Mouse (Mus musculus) adrenal gland, adult 8-10 months (tissue): ENCODE measurements around the gene Ddit4l. TPM values are rescaled to one million over a fixed set of nuclear protein-coding genes. Genes with fewer than 3 reads are reported as not detected.
"Not testable (repeated sequence)": the region's sequence is repeated elsewhere in the genome, so short reads cannot be mapped to it uniquely, and the experiment has no call there.

Experiments used
- DNase-seq: peaks from one replicate; pipeline ENCODE4 v3.0.0; 2022
- total RNA-seq, 4 experiments: library from RNA; stranded (reverse); gene quantifications; 2 replicates each; pipeline ENCODE4 v1.2.4; 2022

The Ddit4l gene
- 1 to 10 TPM; 1.1 to 2.0 (median 1.5) TPM for total RNA-seq

GRCm38 (mm10) chr3:137621312-137621711, at the start of gene Ddit4l:
Gene Ddit4l (plus strand): TSS chr3:137621612.
- DNase-seq: not testable (repeated sequence)

GRCm38 (mm10) chr3:137576146-137576545, 45.3 kb upstream of the Ddit4l start:
- DNase-seq: no peak

GRCm38 (mm10) chr3:137586376-137586969, 34.9 kb upstream of the Ddit4l start:
- DNase-seq: no peak

DNA sequence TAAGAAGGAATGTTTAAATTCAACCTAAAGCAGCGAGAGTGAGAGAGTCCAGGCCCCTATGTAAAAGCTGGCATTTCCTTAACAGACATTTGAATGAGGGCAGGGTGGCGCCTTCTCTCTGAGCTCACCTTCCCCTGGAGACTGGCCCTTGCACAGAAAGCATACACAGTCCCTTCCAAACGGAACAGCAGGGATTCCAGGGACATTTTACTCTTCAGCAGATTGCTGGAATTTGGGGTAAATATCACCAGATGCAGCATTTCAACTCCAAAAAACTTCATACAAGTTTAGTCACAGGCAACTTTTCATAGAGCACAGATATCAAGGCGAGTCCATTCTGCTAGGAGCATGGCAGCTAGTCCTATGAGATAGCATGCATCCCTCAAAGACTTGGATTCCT, 31.6 kb upstream of the Ddit4l start:
- no peak for DNase-seq

DNA sequence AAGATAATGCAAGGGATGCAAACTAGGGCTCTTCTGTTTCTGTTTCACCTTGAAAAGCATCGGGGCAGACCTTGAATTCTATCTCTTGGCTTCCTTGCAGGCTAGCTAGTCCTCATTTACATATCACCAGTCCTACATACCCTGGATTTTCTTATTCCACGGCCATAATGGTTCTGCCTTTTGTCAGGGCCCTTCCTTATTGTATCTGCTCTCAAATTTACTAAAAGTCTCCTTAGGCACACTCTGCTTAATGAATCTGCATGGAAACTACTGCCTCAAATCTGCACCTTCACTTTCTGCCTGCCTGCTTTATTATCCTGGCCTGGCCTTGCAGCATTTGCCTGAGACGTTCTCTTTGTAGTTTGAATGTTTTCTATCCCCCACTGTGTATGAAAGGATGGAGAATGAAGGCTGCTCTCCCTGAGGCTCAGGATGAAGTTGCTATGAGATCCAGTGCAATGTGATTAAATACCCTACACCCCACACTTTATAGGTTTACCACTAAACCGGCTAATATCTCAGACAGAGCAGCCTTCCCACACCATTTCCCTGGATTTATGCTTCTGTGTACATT, 27.0 kb upstream of the Ddit4l start:
- DNase-seq: no peak

DNA sequence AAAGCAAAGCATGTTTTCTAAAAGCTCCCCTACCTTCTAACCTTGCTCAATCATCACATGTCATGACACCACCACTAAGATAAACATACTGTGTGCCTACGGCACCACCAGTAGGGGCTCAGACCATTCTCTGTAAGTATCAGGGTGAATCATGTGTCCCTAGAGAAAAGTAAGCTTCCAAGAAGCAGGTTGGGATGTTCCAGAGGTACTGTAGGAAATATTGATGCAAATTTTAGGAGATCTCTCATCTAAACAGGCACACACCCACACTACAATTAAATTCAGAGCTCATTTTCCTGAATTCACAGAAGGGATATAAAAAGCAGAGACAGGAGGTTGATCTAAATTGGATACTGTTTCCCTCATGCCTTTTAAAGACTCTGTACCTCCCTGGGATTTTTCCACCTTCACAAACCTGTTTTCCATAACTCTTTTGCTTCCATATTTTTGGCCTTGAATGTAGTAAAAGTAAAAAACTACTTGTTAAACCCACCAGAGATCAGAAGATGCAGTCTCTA, 12.4 kb upstream of the Ddit4l start:
- no peak for DNase-seq

- DNase-seq: no peak
These were observed 10.8 kb upstream of the Ddit4l start for GRCm38 (mm10) chr3:137610457-137611109.

DNA sequence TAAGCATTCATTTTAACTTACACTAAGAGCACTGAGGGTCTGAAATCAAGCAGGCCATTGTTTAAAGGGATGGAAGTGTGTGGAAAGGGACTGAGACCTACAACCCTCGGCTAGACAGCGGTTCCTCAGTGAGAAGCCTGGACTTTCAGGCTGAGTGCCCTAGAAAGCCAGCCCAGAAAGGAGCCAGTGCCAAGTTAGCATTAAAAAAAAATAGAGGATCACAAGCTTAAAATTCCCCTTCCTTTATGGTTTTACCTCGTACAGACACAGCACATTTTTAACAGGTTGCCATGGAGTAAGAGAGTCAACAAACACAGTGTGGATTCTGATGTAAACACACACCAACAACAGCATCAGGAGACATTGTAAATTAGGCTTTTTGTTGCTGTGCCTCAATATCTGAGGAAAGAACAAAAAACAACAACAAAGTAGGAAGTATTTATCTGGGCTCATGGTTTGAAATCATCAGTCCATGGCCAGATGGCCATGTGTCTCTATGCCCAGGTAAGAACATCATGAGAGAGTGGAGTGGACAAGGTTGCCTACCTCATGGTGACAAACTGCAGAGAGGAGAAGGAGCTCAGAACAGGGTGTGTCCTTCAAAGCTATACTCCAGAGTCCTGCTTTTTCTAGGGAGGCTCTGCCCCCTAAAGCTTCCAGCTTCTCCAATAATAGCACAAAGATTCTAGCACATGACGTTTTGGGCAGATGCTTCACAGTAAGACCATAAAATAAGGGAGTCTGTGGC, 10.1 kb upstream of the Ddit4l start:
- DNase-seq: no peak

DNA sequence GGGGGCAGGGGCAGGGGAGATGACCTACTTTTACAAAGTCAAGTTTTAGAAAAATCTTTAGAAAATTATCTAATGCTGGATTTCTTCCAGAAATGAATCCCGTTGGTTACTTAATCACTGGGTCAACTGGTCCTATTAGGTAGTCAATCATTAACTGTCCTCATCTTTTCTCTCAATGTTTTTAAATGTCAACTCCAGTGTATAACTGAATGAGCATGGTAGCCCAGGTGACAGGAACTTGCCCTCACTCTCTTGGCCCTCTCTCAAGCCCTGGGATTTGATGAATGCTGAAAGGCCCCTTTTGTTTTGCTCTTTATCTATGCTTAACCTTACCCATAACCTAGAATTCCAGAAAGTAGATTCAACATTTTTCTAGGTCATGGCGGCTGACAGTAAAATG, 9.4 kb upstream of the Ddit4l start:
- no peak for DNase-seq

- no peak for DNase-seq
These were observed 872 bp upstream of the Ddit4l start for GRCm38 (mm10) chr3:137620540-137620939.

DNA sequence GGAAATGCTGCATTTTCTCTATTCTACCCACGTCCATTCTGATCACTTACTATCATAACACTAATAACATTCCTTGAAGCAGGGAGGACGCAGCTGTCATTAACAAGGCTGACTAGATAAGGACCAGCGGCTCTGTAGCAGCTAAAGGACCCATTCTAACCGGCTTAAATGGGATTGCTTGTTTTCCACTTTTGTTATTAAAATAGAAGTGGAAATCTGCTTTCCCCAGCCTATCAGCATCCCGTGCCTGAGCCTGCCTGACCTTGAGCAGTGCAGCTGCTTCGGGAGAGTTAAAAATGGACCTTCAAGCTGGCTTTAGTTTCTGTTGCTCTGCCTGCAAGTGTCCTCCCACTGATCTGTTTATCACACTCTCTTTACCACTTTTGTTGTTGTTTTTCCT, 679 bp downstream of the Ddit4l start:
- DNase-seq: no peak

DNA sequence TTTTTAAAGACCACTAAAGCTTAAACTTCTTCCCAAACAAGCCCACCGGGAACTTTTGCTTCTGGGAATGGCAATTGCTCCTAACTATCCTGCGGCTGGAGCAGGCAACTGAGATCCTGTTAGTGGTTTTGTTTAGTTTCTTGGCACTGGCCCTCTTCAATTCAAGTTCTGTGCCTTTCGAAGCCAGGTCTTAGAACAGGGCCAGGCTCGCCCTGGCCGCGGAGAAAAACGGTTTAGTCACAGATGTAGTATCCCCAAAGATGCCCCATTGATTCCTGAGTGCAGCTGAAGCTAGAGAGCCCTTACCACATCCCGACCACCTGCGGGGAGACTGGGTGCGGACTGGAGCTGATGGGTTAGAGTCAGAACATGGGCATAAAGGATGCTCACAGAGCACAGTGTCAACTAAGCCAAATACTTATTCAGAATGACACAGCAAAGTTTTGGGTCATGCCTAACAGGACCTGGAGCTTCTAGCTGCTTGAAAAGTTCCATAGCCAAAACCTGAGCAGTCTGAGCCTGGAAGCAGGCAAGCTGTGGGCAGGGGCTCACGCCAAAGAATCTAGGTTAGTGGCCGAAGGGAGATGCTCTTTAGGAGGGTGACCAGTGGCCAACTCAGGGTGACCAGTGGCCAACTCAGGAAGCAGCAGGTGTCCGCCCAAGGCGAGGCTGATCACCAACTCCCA, 1.6 kb downstream of the Ddit4l start:
- DNase-seq: no peak

- peak; percentile 32 for DNase-seq
These were observed 2.4 kb downstream of the Ddit4l start for GRCm38 (mm10) chr3:137623581-137624362.

DNA sequence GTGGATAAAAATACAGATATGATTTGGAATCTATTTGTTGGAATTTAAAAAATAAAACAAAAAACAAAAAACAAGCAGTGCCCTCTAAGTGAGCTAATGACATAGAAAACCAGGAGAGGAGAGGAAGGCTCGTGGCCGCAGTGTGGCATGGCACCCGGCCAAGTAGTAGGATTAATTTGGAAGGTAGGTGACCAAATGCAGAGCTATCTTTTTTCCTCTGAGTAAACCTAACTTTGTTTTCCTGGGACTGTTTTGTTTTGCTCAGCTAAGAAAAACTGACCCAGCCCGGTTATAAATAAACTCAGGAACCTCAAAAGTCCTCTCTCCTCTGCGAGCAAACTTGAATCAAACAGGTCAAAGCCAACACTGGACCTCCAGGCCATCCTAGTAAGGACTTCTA, 3.6 kb downstream of the Ddit4l start:
- no peak for DNase-seq

- no peak for DNase-seq
These were observed 12.3 kb downstream of the Ddit4l start for GRCm38 (mm10) chr3:137633726-137634125.

DNA sequence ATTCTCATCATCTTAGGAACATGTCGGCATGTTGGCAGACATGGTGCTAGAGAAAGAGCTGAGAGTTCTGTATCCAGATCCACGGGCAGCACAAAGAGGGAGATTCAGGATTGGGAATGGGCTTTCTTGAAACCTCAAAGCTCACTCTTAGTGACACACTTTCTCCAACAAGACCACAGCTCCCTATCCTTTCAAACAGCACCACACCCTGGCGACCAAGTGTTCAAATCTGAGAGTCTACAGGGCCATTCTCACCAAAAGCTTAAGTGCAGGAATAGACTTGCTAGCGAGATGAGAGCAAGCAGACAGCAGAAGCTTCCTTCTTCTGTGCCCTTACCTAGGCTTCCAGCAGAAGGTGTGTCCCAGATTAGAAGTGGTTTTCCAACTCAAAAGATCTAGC, 15.2 kb downstream of the Ddit4l start:
- DNase-seq: no peak

- DNase-seq: no peak
These were observed 19.8 kb downstream of the Ddit4l start for GRCm38 (mm10) chr3:137641238-137641637.

DNA sequence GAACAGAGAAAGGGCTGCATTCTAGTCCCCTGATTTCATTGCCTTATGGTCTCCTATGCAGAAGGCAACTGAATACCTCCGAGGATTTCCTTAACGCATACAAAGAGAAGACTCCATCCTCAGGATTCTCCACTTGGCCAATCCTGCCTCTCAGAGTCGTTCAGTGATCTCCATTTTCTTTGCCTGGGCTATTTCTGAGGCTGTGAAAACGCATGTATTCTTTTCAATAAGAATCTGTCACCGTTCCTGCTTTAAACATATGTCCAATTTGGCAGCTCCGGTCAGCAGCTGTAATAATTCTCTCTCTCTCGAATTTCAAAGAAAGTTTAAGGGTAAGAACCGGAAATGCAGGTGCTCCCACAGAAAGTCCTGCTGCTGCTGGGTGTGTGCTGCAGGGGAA, 20.7 kb downstream of the Ddit4l start:
- DNase-seq: no peak

DNA sequence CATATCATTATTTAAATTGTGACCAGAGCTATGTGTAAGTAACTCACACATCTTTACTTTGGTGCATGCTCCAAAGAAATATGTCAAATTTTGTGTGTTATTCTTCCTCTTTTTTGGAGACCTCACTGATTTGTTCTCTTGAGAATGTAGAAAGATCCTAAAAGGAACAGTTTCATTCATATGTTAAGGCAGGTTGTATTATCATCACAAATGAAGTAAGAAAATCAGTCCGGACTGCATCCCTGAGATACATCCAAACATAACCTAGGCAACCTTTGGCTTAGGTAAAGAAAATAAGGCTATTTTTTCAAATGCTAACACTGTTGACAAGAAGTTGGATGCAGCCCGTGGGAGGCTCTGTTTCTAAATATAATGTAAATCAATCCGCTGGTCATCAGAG, 21.2 kb downstream of the Ddit4l start:
- no peak for DNase-seq

DNA sequence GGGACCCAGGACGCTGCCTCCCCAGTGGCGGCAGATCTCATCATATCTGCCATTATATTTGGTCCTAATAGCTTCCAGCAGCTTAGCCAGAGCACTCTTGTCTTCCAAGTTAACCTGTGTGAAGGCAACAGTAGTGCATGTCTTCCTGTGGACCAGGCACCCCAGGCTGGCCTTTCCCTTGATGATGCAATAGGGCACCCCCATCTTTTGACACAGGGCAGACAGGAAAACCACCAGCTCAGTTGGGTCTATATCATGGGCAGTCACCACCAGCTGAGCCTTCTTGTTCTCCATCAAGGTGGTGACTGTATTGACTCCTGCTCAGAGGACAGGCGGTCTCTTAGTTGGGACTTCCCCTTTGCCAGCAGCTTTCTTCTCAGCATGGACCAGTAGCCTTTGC, 22.7 kb downstream of the Ddit4l start:
- no peak for DNase-seq

- no peak for DNase-seq
These were observed 23.5 kb downstream of the Ddit4l start for GRCm38 (mm10) chr3:137644947-137645346.
